Mouse (Mus musculus) cerebellum, adult 2 months (tissue): ENCODE data around the gene Pdhx.

ENCODE experiments used
- CTCF ChIP-seq: fragments of 200-500 bp; IDR thresholded peaks from 2 replicates; pipeline ENCODE4 v1.5.1; 2011; ENCODE audit warnings: low read depth, mild to moderate bottlenecking, control low read depth, low read length, moderate library complexity, borderline replicate concordance; ENCODE audit not compliant: insufficient read depth
- POLR2A ChIP-seq: fragments of 200-500 bp; IDR thresholded peaks from 2 replicates; pipeline ENCODE4 v1.6.1; 2011; ENCODE audit warnings: low read length, control low read depth, borderline replicate concordance; ENCODE audit not compliant: insufficient read depth

DNA sequence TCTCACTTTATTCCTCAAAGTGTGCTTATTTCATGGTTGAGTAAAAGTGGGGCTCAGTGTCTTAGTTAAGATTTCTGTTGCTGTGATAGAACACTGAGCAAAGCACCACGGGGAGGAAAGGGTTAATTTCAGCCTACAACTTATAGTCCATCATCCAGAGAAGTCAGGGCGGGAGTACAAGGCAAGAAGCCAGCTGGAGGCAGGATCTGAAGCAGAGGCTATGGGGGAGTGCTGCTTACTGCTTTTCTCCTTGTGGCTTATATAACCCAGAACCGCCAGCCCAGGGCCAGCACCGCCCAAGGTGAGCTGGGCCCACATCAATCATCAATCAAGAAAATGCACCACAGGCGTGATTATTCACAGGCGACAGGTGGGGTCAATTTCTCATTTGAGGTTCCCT, 7.8 kb upstream of the Pdhx start:
- TF ChIP-seq POLR2A (no peak), CTCF (no peak)
